Mouse (Mus musculus): ENCODE measurements around the gene Gtf3c2.

Gene Gtf3c2

DNA sequence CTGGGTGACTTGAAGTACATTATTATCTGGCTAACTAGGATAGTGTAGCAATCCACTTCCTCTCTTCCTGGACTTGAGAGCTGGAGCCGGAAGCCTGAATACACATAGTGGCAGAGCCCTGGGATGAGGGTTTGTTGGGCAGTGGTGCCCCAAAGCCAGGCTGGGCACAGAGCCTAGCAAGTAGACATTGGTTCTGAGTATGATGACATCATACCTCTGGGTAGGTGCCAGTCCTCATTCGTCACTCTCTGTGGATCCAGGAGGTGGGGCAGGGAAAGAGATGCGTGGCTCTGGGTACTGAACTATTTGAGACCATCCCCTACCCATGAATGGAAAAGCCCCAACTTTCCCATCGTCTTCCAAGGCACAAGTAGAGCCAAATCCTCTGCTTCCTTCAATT is 30.2 kb downstream of the Gtf3c2 start:
- DNase-seq (ENCODE audit: low spot score in 2 of 2) = no peak

DNA sequence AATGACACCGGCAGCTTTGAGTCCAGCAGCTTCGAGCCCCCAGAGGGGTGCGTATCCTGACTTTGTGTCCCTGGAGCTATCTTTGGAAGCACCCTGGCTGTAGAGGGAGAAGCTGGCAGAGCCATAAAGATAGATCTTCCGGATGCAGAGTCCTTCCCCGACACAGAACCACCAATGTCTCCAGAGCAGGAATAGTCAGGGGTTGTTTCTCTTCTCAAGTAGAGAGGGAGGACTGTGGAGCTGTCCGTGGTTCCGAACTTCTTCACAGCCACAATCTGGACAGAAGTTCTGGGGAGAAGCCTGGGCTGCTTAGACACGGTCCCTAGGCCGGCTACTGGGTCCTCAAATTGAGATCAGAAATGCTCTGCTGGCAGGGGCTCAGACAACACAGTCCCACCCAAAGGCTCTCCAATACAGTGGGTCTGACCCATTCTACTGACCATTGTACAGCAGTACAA is 40.9 kb downstream of the Gtf3c2 start:
- no peak for DNase-seq (ENCODE audit: low spot score in 2 of 2)

DNA sequence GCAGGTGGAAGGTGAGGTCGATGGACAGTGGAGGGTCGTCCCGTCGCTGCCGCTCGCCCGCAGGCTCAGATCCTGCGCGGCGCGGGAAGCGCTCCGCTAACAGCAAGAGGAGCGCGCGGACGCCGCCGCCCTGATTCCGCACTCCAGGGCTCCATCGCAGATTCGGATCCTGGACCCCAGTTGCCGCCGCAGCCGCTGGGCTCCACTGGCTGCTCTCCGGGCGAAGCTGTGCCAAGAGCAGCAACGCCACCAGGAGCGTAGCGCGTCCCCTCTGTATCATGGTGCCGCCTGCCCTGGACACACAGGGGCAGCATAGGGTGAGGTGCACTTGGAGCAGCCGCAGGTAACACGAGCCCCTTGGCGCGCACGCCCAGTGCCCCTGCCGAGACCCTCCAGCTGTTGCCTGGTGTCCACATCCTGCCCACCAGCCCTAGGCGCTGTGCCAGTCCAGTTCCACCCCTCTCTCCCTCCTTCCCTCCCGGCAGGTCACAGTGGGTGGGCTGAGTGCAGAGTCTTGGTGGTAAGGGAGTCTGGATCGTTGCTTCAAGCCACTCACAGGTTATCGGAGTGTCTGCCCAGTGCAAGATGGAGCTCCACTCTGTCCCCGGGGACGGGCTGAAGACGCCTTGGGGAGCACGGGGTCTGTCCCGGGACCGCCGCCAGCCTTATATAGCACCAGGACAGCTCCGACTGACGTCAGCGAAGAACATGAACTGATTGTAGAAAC is 41.5 kb downstream of the Gtf3c2 start, which contains the start of gene Ucn:
TSS of gene Ucn (minus strand) at position 589 of the 727 bp plus-strand sequence.
- no peak for DNase-seq (ENCODE audit: low spot score in 2 of 2)

DNA sequence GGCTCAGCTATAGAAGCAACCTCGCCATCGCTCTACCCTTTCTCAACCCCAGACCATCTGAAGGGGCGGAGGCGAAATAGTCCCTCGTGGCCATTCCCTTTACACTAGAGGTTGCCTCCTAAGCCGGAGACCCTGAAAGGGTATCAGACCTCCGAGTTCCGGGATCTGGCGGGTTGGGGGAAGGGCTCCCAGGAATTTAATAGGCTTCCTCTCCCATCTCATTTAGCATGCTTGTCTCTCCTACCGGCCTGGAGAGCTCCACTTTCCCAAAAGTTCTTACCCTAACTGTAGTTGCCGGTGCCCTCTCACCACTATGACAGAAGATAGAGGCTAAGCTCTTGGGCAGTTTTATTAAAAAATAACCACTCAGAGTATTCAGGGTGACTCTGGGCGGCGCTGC is 42.3 kb downstream of the Gtf3c2 start:
- no peak for DNase-seq (ENCODE audit: low spot score in 2 of 2)

DNA sequence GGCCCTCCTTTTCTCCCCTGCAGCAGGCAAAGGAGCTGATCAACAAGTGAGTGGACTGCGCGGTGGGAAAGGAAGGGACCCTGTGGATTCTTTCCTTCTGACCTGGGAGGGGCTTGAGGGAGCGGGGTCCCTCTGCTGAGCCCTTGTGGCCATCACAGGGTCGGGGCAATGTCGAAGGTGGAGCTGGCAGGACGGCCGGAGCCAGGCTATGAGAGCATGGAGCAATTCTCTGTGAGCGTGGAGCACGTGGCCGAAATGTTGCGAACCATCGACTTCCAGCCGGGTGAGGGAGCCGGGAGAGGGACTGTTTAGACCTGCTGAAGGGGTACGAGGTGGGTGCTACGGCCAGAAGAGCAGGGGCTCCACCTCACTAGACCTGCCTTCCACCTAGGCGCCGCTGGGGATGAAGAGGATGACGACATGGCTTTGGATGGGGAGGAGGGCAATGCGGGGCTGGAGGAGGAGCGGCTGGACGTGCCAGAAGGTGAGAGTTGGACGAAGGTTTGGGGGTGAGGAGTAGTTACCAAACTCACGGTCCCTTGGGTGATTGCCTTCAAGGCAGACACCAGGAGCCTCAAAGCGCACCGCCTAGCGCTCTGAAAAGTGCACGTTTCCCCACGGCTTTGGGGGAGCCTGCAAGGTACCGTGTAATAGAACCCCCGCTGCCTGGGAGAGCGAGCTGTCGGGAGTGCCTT is 43.1 kb downstream of the Gtf3c2 start:
- no peak for DNase-seq (ENCODE audit: low spot score in 2 of 2)

DNA sequence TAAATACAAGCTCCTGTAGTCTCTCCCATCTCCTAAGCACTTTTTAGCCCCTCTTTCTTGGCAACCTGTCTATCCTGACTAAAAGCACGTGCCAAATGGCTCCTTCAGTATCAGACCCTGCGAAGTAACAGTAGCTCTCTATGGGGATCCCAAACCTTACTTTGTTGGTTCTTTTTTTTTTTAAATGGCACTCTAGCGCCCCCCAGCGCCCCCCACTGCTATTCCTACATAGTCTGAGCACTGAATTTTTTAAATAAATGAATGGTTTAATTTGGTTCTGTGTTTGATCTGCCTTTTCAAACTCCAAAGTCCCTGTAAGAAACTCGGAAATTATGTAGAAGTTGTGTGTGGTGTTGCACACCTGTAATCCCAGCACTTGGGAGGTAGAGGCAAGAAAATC is 53.9 kb downstream of the Gtf3c2 start:
- DNase-seq (ENCODE audit: low spot score in 2 of 2) = no peak

DNA sequence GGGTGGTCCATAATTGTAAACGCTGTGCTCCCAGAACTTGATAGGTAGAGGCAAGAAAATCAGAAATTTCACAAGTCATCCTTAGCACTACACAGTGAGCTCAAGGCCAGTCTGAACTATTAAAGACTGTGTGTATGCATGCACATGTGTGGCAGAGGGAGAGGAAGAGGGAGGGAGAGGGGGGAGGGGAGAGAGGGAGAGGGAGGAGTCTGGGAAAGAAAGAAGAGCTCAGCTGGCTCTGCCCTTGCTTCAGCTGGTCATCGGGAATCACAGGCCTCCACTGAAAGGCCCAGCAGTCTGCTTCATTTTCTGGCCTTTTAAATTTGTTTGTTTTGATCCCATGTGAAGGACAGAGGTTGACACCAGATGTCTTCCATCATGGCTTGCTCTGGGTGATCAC is 56.5 kb downstream of the Gtf3c2 start:
- DNase-seq (ENCODE audit: low spot score in 2 of 2) = no peak

DNA sequence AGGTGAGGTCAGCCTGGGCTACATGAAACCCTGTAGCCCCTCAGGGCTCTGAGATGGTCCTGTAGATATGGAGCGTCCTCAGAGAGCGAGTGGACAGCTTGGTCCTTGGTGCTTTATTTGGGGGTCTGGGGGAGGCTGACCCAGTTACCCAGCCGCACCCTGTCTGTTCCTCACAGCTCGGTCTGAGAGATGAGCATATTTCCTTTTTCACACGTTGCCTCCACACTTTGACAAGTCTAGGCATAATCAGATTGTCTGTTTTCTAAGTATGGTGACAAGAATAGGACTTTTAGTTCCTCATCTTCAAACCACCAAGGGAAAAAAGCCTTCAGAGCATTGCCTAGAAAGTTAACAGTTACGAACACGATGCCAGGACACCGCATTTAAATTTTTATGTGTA is 58.8 kb downstream of the Gtf3c2 start:
- DNase-seq (ENCODE audit: low spot score in 2 of 2) = no peak

DNA sequence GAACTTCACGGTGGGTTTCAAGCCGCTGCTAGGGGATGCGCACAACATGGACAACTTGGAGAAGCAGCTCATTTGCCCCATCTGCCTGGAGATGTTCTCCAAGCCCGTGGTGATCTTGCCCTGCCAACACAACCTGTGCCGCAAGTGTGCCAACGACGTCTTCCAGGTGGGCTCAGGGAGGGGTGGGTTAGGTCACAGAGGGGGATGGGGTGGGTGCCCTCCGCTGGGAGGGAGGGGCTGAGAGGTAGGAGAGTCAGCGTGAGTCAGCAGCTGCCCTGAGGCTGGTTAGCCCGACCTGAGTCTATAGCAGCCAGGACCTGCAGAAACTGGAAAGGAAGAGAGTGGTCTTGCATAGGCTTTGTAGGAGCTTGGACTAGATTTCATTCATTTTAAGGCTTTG is 63.0 kb downstream of the Gtf3c2 start:
- no peak for DNase-seq (ENCODE audit: low spot score in 2 of 2)

DNA sequence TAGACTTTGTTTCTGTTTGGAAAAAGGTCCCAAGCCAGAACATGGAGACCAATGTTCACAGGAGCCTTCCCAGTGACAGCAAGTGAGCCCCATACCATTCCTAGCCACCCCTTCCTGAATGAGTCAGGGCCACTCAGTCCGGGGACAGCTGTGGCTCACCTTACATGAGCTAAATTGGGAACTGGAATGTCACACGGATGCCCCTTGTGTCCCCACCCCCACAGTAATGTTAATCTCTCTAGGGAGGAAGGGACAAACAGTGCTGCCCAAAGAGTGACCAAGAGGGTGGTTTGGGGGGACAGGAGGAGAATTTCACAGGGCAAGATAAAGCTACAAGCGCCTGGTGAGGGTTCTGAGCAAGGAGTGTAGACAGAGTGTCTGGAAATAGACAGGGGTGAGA is 63.6 kb downstream of the Gtf3c2 start, which contains the start of gene Trim54:
TSS of gene Trim54 (plus strand) at position 359 of the 400 bp plus-strand sequence.
- no peak for DNase-seq (ENCODE audit: low spot score in 2 of 2)

DNA sequence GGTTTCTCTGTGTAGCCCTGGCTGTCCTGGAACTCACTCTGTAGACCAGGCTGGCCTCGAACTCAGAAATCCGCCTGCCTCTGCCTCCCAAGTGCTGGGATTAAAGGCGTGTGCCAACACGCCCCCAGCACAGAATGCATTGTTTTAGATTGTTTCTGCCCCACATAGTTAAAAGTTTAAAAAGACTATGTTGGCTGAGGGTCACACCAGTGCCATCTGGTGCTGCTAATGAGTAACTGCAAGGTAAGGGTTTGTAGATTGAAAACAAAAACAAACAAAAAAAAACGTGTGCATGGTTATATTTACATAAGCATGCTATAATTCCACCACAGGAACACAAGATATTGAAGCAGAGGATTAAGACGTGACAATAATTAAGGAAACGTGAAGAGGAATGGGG is 69.2 kb downstream of the Gtf3c2 start:
- no peak for DNase-seq (ENCODE audit: low spot score in 2 of 2)

DNA sequence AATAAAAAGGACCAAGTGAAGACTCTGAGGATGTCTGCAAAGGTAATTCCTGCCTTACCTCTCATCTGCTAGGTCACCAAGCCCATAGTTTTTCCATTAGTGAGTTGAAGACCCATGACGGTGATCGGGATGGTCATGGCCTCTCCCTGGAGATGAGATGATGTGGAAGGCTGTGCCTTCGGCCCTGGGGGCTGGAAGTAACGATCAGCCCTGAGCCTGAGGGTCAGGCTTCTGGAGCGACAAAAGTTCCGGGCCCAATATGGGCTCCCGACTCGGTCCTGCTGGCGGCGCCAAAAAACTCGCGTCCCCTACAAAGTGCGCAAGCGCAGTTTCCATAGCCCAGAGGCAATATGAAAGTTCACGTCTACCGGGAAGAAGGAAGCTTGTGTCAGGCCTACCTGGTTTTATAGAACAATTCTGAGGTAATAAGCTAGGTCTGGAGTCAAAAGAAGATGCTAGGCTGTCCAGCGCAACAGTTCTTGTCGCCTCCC is 71.9 kb downstream of the Gtf3c2 start, which contains the start of gene Slc30a3:
TSS of gene Slc30a3 (minus strand) at position 238 of the 491 bp plus-strand sequence.
- DNase-seq (ENCODE audit: low spot score in 2 of 2) = no peak

All from urinary bladder, postnatal 4 days (tissue).